Mouse (Mus musculus): Measurements from ENCODE around the gene Mitd1.

- no peak for TF ChIP-seq POLR2A (IDR thresholded peaks at IDR 0.05; ENCODE audit: extremely low read depth, insufficient read depth, low read length)
- no peak for TF ChIP-seq CTCF (IDR thresholded peaks at IDR 0.05; ENCODE audit: extremely low read depth, insufficient read depth, low read length)
Measured at GRCm38 (mm10) chr1:37877736-37878460, 12.3 kb downstream of the Mitd1 start.
